Mouse (Mus musculus) brain, embryonic 14.5 days (tissue): ENCODE measurements around the gene Sdk1.

Experiments
- CTCF ChIP-seq: fragments of 200-500 bp; IDR thresholded peaks from 2 replicates; pipeline ENCODE4 v1.5.1; 2012; ENCODE audit warnings: inconsistent platforms, mild to moderate bottlenecking, moderate library complexity, borderline replicate concordance; ENCODE audit not compliant: insufficient read depth, insufficient read length; ENCODE audit errors: extremely low read depth
- POLR2A ChIP-seq: fragments of 200-500 bp; IDR thresholded peaks from 2 replicates; pipeline ENCODE4 v1.6.1; 2012; ENCODE audit warnings: mild to moderate bottlenecking, inconsistent platforms, borderline replicate concordance; ENCODE audit not compliant: poor library complexity, insufficient read depth, insufficient read length, severe bottlenecking; ENCODE audit errors: extremely low read depth

DNA sequence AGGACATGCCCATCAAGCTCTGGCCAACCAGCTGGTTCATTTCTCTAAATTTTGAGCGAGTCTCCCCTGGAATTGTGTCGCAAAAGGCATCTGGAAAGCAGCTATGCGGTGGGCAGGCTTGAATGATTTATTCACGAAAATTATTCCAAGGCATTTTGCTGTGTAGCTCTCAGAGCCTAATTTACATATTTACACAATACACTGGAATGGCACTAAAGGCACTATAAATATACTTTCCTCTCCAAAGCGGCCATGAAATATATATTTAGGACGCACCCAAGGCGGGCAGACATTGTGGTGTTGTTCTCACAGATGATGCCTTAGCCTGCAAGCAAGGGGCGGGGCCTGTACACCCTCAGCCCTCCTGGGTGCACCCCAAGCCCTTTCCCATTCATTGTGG, 936.9 kb downstream of the Sdk1 start:
- no peak for TF ChIP-seq CTCF
- no peak for TF ChIP-seq POLR2A
